Mouse (Mus musculus) lung, adult 2 months (tissue): ENCODE data around the gene Slc17a5. TPM values are rescaled to one million over a fixed set of nuclear protein-coding genes. Genes with fewer than 3 reads are reported as not detected.
A peak's percentile ranks its signal among the peaks of the same experiment; 100 is the strongest.

Source experiments
- DNase-seq: peaks from one replicate; pipeline ENCODE4 v3.0.0; 2022
- H3K4me1 ChIP-seq: fragments of 200-500 bp; 2 replicates; pipeline ENCODE4 v1.6.1; 2011; ENCODE audit warnings: low read length; ENCODE audit not compliant: control insufficient read depth, insufficient read depth
- H3K4me3 ChIP-seq: fragments of 200-500 bp; replicated peaks from 2 replicates; pipeline ENCODE3; 2011; ENCODE audit warnings: low read depth, mild to moderate bottlenecking, control low read depth, low read length; ENCODE audit errors: extremely low read depth
- CTCF ChIP-seq: fragments of 200-500 bp; IDR thresholded peaks from 2 replicates; pipeline ENCODE4 v1.5.1; 2011; ENCODE audit warnings: mild to moderate bottlenecking, low read length, control low read depth; ENCODE audit not compliant: insufficient read depth
- POLR2A ChIP-seq: fragments of 200-500 bp; IDR thresholded peaks from 2 replicates; pipeline ENCODE4 v1.6.1; 2011; ENCODE audit warnings: low read depth, mild to moderate bottlenecking, control low read depth, low read length, borderline replicate concordance; ENCODE audit errors: extremely low read depth
- WGBS: fragments of 180-500 bp; shearing (Covaris S2); methylation state at CpG from one replicate; pipeline ENCODE4 v1.1.7; 2018; 5-methylcytosine and 5-hydroxymethylcytosine counted together
- polyA plus RNA-seq: library from polyadenylated mRNA; depleted of rRNA; stranded (reverse); fragments of >200 nt; gene quantifications from 2 replicates; pipeline ENCODE4 v1.2.3, GENCODE M21; 2012

Slc17a5 gene
- polyA plus RNA-seq, 1 experiment = 12.4 TPM

GRCm38 (mm10) chr9:78537154-78537873 lies 50.5 kb downstream of the Slc17a5 start:
- WGBS = 59% methylated on average over 9 of the region's 9 CpGs
- TF ChIP-seq CTCF = no peak
- TF ChIP-seq POLR2A = no peak
- Histone ChIP-seq H3K4me3 (no peak overlapping the region), H3K4me1 (no peaks in the 10 kb centered on the region)
- DNase-seq = no peak

- no peak for TF ChIP-seq POLR2A
- TF ChIP-seq CTCF = no peak
- WGBS = 83% methylated on average over 7 of the region's 7 CpGs
- DNase-seq = no peak
- Histone ChIP-seq H3K4me3 (no peak overlapping the region), H3K4me1 (peaks cover 4% of the 10 kb centered on the region; the same call in 1 of the 2 replicates)
Measured at GRCm38 (mm10) chr9:78534606-78535005, 53.2 kb downstream of the Slc17a5 start.

DNA sequence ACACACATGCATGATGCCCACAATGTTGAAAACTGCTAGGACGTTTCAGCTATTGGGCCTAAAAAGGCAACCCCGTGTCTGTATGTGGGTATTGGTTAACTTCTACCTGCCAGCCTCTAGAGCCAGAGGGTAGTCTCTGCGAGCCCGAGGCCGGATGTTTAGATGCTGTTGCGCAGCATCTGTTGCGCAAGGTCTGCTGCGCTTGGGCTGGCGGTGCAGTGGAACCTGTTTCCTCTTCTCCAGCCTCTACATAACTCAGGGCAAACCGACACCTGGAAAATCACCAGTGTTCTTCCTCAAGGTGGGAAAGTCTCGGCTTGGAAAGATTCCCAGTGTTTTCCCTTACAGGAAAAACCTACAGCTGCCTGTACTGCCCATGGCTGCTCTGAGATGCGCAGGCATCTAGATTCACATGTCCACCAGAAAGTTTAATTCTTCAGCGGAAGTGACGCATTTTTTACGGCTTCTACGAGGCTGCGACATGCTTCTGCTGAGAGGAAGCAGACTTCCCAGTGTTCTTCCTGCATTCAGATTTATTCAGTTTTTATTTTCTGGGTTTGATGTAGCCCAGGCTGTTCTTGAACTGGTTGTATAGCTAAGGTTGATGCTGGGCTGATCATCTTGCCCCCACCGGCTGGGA lies 54.4 kb downstream of the Slc17a5 start:
- DNase-seq = peak; percentile 72
- Histone ChIP-seq H3K4me1 (peaks cover 4% of the 10 kb centered on the region; the same call in 1 of the 2 replicates), H3K4me3 (no peak overlapping the region)
- 62% methylated on average over 18 of the region's 18 CpGs for WGBS
- TF ChIP-seq CTCF = no peak
- TF ChIP-seq POLR2A = no peak; the same call in 1 of the 2 replicates

DNA sequence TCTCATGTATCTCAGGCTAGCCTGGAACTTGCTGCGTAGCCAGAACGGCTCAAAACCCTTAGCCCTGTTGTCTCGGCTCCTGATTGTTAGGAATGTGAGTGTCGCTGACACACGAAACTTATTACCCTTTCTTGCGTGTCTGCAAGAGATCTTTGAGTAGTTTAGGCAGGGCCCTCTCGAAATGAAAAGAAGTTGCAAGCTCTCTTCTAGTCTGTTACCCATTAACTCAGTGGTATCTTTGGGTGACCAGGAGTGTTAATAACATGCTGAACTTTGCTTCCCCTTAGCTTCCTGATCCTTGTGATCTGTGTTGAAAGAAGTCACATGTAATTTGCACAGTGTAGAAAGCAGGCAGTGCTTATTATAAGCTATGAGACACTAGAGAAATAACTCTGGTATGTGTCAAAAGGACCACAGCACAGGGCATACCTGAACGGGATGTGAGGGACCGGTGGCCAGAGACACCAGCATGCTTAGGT lies 55.5 kb downstream of the Slc17a5 start:
- TF ChIP-seq CTCF (no peak), POLR2A (0 out of 2 replicates have a peak, but pooled peaks have one; percentile 5)
- peaks cover 4% of the 10 kb centered on the region; the same call in 1 of the 2 replicates for H3K4me1 ChIP-seq
- 40% methylated on average over 9 of the region's 9 CpGs for WGBS
- peak; percentile 30 for DNase-seq
- no peak overlapping the region for H3K4me3 ChIP-seq

- no peak overlapping the region for H3K4me3 ChIP-seq
- TF ChIP-seq CTCF (no peak), POLR2A (no peak)
- no peak for DNase-seq
- WGBS = 14% methylated on average over 5 of the region's 5 CpGs
- peaks cover 7% of the 10 kb centered on the region for H3K4me1 ChIP-seq
Measured at GRCm38 (mm10) chr9:78531816-78532215, 56.0 kb downstream of the Slc17a5 start.

GRCm38 (mm10) chr9:78527767-78528381 lies 60.0 kb downstream of the Slc17a5 start:
- Histone ChIP-seq H3K4me1 (peaks cover 7% of the 10 kb centered on the region), H3K4me3 (peak overlapping the region; percentile 29)
- WGBS = 1% methylated on average over 16 of the region's 16 CpGs
- TF ChIP-seq CTCF = peak; percentile 95
- no peak for TF ChIP-seq POLR2A
- peak; percentile 84 for DNase-seq

- H3K4me1 ChIP-seq = peaks cover 7% of the 10 kb centered on the region
- TF ChIP-seq POLR2A (no peak), CTCF (peak; percentile 62)
- H3K4me3 ChIP-seq = peak overlapping the region; percentile 13
- peak; percentile 79 for DNase-seq
- WGBS = under 1% methylated on average over 24 of the region's 24 CpGs
Measured at GRCm38 (mm10) chr9:78527301-78527761, 60.5 kb downstream of the Slc17a5 start.

DNA sequence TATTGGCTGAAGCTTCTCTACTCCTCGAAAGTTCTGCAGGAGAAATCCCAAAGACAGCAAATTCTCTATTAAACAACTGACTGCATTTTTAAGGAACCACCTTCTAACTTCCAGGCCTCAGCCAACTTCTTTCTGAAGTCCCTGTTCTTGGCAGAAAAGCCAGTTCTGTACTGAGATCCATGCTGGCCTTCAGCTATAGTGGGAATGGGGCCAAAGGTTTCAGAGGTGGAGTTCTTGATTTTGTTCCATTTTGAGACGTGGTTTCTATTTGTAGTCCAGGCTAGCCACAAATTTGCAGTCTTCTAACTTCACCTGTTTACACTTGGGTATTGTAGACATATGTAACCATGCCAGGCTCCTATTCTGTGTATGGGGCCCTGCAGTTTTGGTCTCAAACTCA lies 61.6 kb downstream of the Slc17a5 start:
- no peak for TF ChIP-seq CTCF
- no peak for TF ChIP-seq POLR2A
- WGBS = 71% methylated on average over 2 of the region's 2 CpGs
- Histone ChIP-seq H3K4me1 (peaks cover 3% of the 10 kb centered on the region; the same call in 1 of the 2 replicates), H3K4me3 (no peak overlapping the region)
- no peak for DNase-seq

- TF ChIP-seq CTCF = no peak
- no peak for TF ChIP-seq POLR2A
- no peak for DNase-seq
- Histone ChIP-seq H3K4me3 (no peak overlapping the region), H3K4me1 (peaks cover 3% of the 10 kb centered on the region)
- WGBS = 89% methylated on average over 17 of the region's 17 CpGs
Measured at GRCm38 (mm10) chr9:78525451-78526135, 62.2 kb downstream of the Slc17a5 start.
